Mouse (Mus musculus) CH12.LX (cell line): Measurements from ENCODE around the gene Rgs11. TPM values are rescaled to one million over a fixed set of nuclear protein-coding genes. Genes with fewer than 3 reads are reported as not detected.

Experiments
- DNase-seq: peaks from one replicate; pipeline ENCODE4 v3.0.0-alpha.2; 2013; ENCODE audit errors: extremely low read depth
- H3K27ac ChIP-seq: 2 replicates; pipeline ENCODE4 v1.5.1; 2012; ENCODE audit warnings: low read depth, mild to moderate bottlenecking, control low read depth, moderate library complexity; ENCODE audit not compliant: insufficient read depth
- H3K27me3 ChIP-seq: replicated peaks from 2 replicates; pipeline ENCODE3; 2012; ENCODE audit warnings: inconsistent platforms
- H3K36me3 ChIP-seq, 2 experiments: replicated peaks in 1 of 2; 2 replicates each; pipeline versions ENCODE3 to v1.6.1; 2012; ENCODE audit warnings: inconsistent platforms in 1 of 2, low read length in 1 of 2, mild to moderate bottlenecking in 1 of 2, mixed read lengths in 1 of 2, moderate library complexity in 1 of 2; ENCODE audit not compliant: control insufficient read depth in 1 of 2, insufficient read depth in 1 of 2
- H3K4me1 ChIP-seq, 2 experiments: 2 replicates each; pipeline ENCODE4 v1.6.1; 2012; ENCODE audit warnings: inconsistent platforms in 1 of 2, moderate library complexity in 1 of 2; ENCODE audit not compliant: insufficient read depth in 2 of 2, control insufficient read depth in 1 of 2
- H3K4me2 ChIP-seq: 2 replicates; pipeline ENCODE4 v1.6.1; 2012; ENCODE audit warnings: low read depth, mild to moderate bottlenecking, control low read depth; ENCODE audit not compliant: poor library complexity, insufficient read depth, severe bottlenecking
- H3K4me3 ChIP-seq, 3 experiments: fragments of 150-350 bp in 1 of 3; sonication (generic) in 1 of 3; replicated peaks in 1 of 3; 2 replicates each; pipeline versions ENCODE3 to v1.5.1; 2011 to 2012; ENCODE audit warnings: low read depth in 2 of 3, low read length in 2 of 3, mild to moderate bottlenecking in 2 of 3, moderate library complexity in 2 of 3, control low read depth in 1 of 3, improper control_type of control experiment in 1 of 3, inconsistent platforms in 1 of 3, mixed read lengths in 1 of 3; ENCODE audit not compliant: poor library complexity in 1 of 3
- H3K79me2 ChIP-seq: replicated peaks from 2 replicates; pipeline ENCODE4 v1.6.1; 2012; ENCODE audit warnings: mild to moderate bottlenecking, moderate library complexity; ENCODE audit not compliant: control insufficient read depth, poor library complexity, insufficient read depth, severe bottlenecking; ENCODE audit errors: extremely low read depth
- H3K9ac ChIP-seq: 2 replicates; pipeline ENCODE4 v1.6.1; 2012; ENCODE audit warnings: low read depth, mild to moderate bottlenecking, control low read depth, moderate library complexity; ENCODE audit not compliant: insufficient read depth
- H3K9me3 ChIP-seq: replicated peaks from 2 replicates; pipeline ENCODE3; 2012; ENCODE audit warnings: low read length, inconsistent platforms, mixed read lengths
- BHLHE40 ChIP-seq: IDR thresholded peaks from 2 replicates; pipeline ENCODE4 v1.6.1; 2011; ENCODE audit warnings: mild to moderate bottlenecking, low read depth, low read length, improper control_type of control experiment
- CTCF ChIP-seq, 2 experiments: IDR thresholded peaks in 1 of 2; conservative IDR thresholded peaks in 1 of 2; 2 replicates each; pipeline ENCODE4 v1.5.1; 2011 to 2012; ENCODE audit warnings: low read depth in 2 of 2, low read length in 2 of 2, improper control_type of control experiment in 1 of 2, inconsistent platforms in 1 of 2, mild to moderate bottlenecking in 1 of 2, moderate library complexity in 1 of 2
- ELF1 ChIP-seq: IDR thresholded peaks from 2 replicates; pipeline ENCODE4 v1.6.1; 2014; ENCODE audit warnings: low read depth, mild to moderate bottlenecking, inconsistent platforms, low read length, improper control_type of control experiment
- GABPA ChIP-seq: IDR thresholded peaks from 2 replicates; pipeline ENCODE4 v1.6.1; 2012; ENCODE audit warnings: low read depth, low read length, improper control_type of control experiment, inconsistent platforms; ENCODE audit not compliant: insufficient replicate concordance
- HCFC1 ChIP-seq: IDR thresholded peaks from 2 replicates; pipeline ENCODE4 v1.6.1; 2012; ENCODE audit warnings: low read depth, mild to moderate bottlenecking, inconsistent platforms, low read length, improper control_type of control experiment
- JUN ChIP-seq: IDR thresholded peaks from 2 replicates; pipeline ENCODE4 v1.6.1; 2011; ENCODE audit warnings: low read depth, mild to moderate bottlenecking, low read length, improper control_type of control experiment, moderate library complexity; ENCODE audit not compliant: insufficient read depth
- KAT2A ChIP-seq: IDR thresholded peaks from 2 replicates; pipeline ENCODE4 v1.6.1; 2012; ENCODE audit warnings: low read length, improper control_type of control experiment, inconsistent platforms; ENCODE audit not compliant: insufficient replicate concordance
- MAFK ChIP-seq: IDR thresholded peaks from 2 replicates; pipeline ENCODE4 v1.6.1; 2011; ENCODE audit warnings: low read length, improper control_type of control experiment; ENCODE audit not compliant: insufficient replicate concordance
- NRF1 ChIP-seq: IDR thresholded peaks from 2 replicates; pipeline ENCODE4 v1.6.1; 2014; ENCODE audit warnings: low read depth, mild to moderate bottlenecking, inconsistent platforms, low read length, improper control_type of control experiment, moderate library complexity
- PAX5 ChIP-seq: IDR thresholded peaks from 2 replicates; pipeline ENCODE4 v1.6.1; 2012; ENCODE audit warnings: low read length, inconsistent platforms, mixed read lengths
- POLR2AphosphoS2 ChIP-seq: IDR thresholded peaks from 2 replicates; pipeline ENCODE4 v1.6.1; 2011; ENCODE audit warnings: low read depth, low read length, improper control_type of control experiment
- RAD21 ChIP-seq: IDR thresholded peaks from 2 replicates; pipeline ENCODE4 v1.6.1; 2011; ENCODE audit warnings: low read depth, mild to moderate bottlenecking, low read length, improper control_type of control experiment, moderate library complexity
- RCOR1 ChIP-seq: conservative IDR thresholded peaks from 2 replicates; pipeline ENCODE4 v1.6.1; 2012; ENCODE audit warnings: low read depth, mild to moderate bottlenecking, inconsistent platforms, low read length, improper control_type of control experiment
- SMC3 ChIP-seq: IDR thresholded peaks from 2 replicates; pipeline ENCODE4 v1.6.1; 2011; ENCODE audit warnings: low read depth, low read length, improper control_type of control experiment
- TCF12 ChIP-seq: IDR thresholded peaks from 2 replicates; pipeline ENCODE4 v1.6.1; 2014; ENCODE audit warnings: low read depth, mild to moderate bottlenecking, inconsistent platforms, low read length, improper control_type of control experiment
- USF1 ChIP-seq: IDR thresholded peaks from 2 replicates; pipeline ENCODE4 v1.6.1; 2014; ENCODE audit warnings: low read depth, mild to moderate bottlenecking, inconsistent platforms, low read length, improper control_type of control experiment
- USF2 ChIP-seq: conservative IDR thresholded peaks from 2 replicates; pipeline ENCODE4 v1.6.1; 2011; ENCODE audit warnings: low read depth, low read length, improper control_type of control experiment
- ZC3H11A ChIP-seq: IDR thresholded peaks from 2 replicates; pipeline ENCODE4 v1.6.1; 2012; ENCODE audit warnings: low read depth, mild to moderate bottlenecking, inconsistent platforms, low read length, improper control_type of control experiment
- ZMIZ1 ChIP-seq: IDR thresholded peaks from 2 replicates; pipeline ENCODE4 v1.6.1; 2012; ENCODE audit warnings: low read depth, mild to moderate bottlenecking, inconsistent platforms, low read length, improper control_type of control experiment
- dilution Hi-C: fragments of 300-500 bp; cut with MboI; formaldehyde crosslinking; loops from 2 replicates; pipeline ENCODE4 v1.14.3; 2020; ENCODE audit warnings: low sequenced_read_pairs; ENCODE audit not compliant: extremely low pct_unique_long_range_greater_than_20kb, extremely low pct_ligation_motif_present
- in situ Hi-C: fragments of 300-500 bp; cut with MboI; formaldehyde crosslinking; loops from 3 replicates; pipeline ENCODE4 v1.14.3; 2019; ENCODE audit warnings: low sequenced_read_pairs, low pct_ligation_motif_present, low pct_unique_long_range_greater_than_20kb, mixed read lengths
- polyA plus RNA-seq: library from polyadenylated mRNA; unstranded; fragments of >175 nt; gene quantifications from 2 replicates; pipeline ENCODE4 v1.2.1, GENCODE M21; 2012; ENCODE audit warnings: low read depth; ENCODE audit not compliant: insufficient read length
- total RNA-seq, 2 experiments: library from RNA; depleted of rRNA; stranded (reverse); fragments of 300-350 nt in 1 of 2; fragments of >200 nt in 1 of 2; gene quantifications; 2 replicates each; pipeline ENCODE4 v1.2.3; 2012 to 2014

Rgs11 gene
- total and polyA plus RNA-seq, 3 experiments = 0.13 to 8.1 (median 0.40) TPM

- Histone ChIP-seq H3K27ac (no peak overlapping the region), H3K36me3 (peaks cover 0 to 6% of the 10 kb centered on the region in 2 experiments), H3K9ac (no peak overlapping the region), H3K79me2 (no peaks in the 10 kb centered on the region), H3K4me1 (peaks cover 0 to 9% of the 10 kb centered on the region in 2 experiments; a peak in 1 of 4 replicates), H3K9me3 (peaks cover 2% of the 10 kb centered on the region), H3K4me3 (no peak overlapping the region), H3K4me2 (no peak overlapping the region), H3K27me3 (no peaks in the 10 kb centered on the region)
- in situ Hi-C loops = no loop called here
- dilution Hi-C loops = no loop called here
- DNase-seq = no peak
- TF ChIP-seq USF1 (no peak), KAT2A (no peak), RCOR1 (no peak), PAX5 (no peak), NRF1 (no peak), ZMIZ1 (no peak), SMC3 (no peak), MAFK (no peak), GABPA (no peak), TCF12 (no peak), BHLHE40 (no peak)
These were observed 28.4 kb downstream of the Rgs11 start for GRCm38 (mm10) chr17:26231156-26231555.

GRCm38 (mm10) chr17:26232863-26233262, 30.1 kb downstream of the Rgs11 start:
- peaks cover 2% of the 10 kb centered on the region for H3K9me3 ChIP-seq
- H3K27ac ChIP-seq = no peak overlapping the region
- H3K4me1 ChIP-seq = peaks cover 0 to 9% of the 10 kb centered on the region in 2 experiments; a peak in 1 of 4 replicates
- peaks cover 0 to 6% of the 10 kb centered on the region in 2 experiments for H3K36me3 ChIP-seq
- no peak for DNase-seq
- H3K4me3 ChIP-seq = no peak overlapping the region
- H3K79me2 ChIP-seq = no peaks in the 10 kb centered on the region
- TF ChIP-seq CTCF (conservative IDR thresholded peaks at IDR 0.05 in 1 of 2, IDR thresholded peaks at IDR 0.05 in 1 of 2; ENCODE audit: low read depth in 2 of 2, low read length in 2 of 2) (peak in 1 of 2 experiments; percentile 52; a peak in 2 of 4 replicates), RAD21 (peak; percentile 39), JUN (no peak)
- in situ Hi-C loops (no loop called here), dilution Hi-C loops (no loop called here)
- no peaks in the 10 kb centered on the region for H3K27me3 ChIP-seq
- H3K4me2 ChIP-seq = no peak overlapping the region
- H3K9ac ChIP-seq = no peak overlapping the region

DNA sequence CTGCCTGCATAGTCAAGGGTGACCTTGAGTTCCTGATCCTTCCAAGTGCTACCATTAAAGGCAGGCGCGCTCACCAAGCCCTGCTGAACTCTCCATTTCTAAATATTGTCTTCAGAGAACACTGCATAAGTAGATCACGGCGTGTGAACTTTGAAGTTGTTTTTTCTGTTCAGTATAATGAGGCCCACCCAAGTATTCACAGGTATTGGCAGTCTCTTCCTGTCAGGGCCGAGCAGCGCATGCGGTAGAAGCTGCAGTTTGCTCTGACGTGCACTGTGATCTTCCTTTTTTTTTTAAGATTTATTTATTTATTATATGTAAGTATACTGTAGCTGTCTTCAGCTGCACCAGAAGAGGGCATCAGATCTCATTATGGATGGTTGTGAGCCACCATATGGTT, 31.6 kb downstream of the Rgs11 start:
- no peaks in the 10 kb centered on the region for H3K79me2 ChIP-seq
- DNase-seq = no peak
- H3K4me3 ChIP-seq = no peak overlapping the region
- H3K36me3 ChIP-seq = peaks cover 0 to 6% of the 10 kb centered on the region in 2 experiments
- TF ChIP-seq CTCF (conservative IDR thresholded peaks at IDR 0.05 in 1 of 2, IDR thresholded peaks at IDR 0.05 in 1 of 2; ENCODE audit: low read depth in 2 of 2, low read length in 2 of 2) (no peak), HCFC1 (no peak), ZC3H11A (no peak), USF2 (no peak), ELF1 (no peak), BHLHE40 (no peak), POLR2AphosphoS2 (no peak)
- dilution Hi-C loops = no loop called here
- H3K4me2 ChIP-seq = no peak overlapping the region
- no peak overlapping the region for H3K9ac ChIP-seq
- peaks cover 2% of the 10 kb centered on the region for H3K9me3 ChIP-seq
- H3K27me3 ChIP-seq = no peaks in the 10 kb centered on the region
- in situ Hi-C loops = no loop called here
- H3K27ac ChIP-seq = no peak overlapping the region
- H3K4me1 ChIP-seq = peaks cover 0 to 9% of the 10 kb centered on the region in 2 experiments; a peak in 1 of 4 replicates
